Mouse (Mus musculus): ENCODE measurements around the gene Sstr3. TPM values are rescaled to one million over a fixed set of nuclear protein-coding genes. Genes with fewer than 3 reads are reported as not detected.

Sstr3 gene
- polyA plus RNA-seq, 1 experiment from 2014 or later, result 0.16 TPM

- Histone ChIP-seq H3K36me3 (ENCODE audit: control insufficient read depth, insufficient read depth, low read length) (no peaks in the 10 kb centered on the region), H3K4me1 (ENCODE audit: control insufficient read depth, insufficient read depth, low read length) (peaks cover 9% of the 10 kb centered on the region), H3K27me3 (ENCODE audit: control insufficient read depth, insufficient read depth, low read depth, low read length) (no peaks in the 10 kb centered on the region; the same call in 1 of the 2 replicates), H3K27ac (ENCODE audit: low read length) (no peak overlapping the region), H3K9me3 (replicated peaks; ENCODE audit: control insufficient read depth, low read length, poor library complexity, severe bottlenecking) (peaks cover 2% of the 10 kb centered on the region; the same call in 1 of the 2 replicates), H3K4me3 (ENCODE audit: low read depth, low read length) (no peak overlapping the region), H3K9ac (ENCODE audit: low read depth, low read length) (no peak overlapping the region), H3K4me2 (ENCODE audit: low read length) (no peak overlapping the region)
- ATAC-seq, result no peak
- 65% methylated on average over 8 of the region's 8 CpGs for WGBS
Observed at GRCm38 (mm10) chr15:78548711-78549110, 4.2 kb upstream of the Sstr3 start.

- H3K4me2 ChIP-seq (ENCODE audit: low read length), result no peak overlapping the region
- H3K36me3 ChIP-seq (ENCODE audit: control insufficient read depth, insufficient read depth, low read length), result no peaks in the 10 kb centered on the region
- no peak overlapping the region for H3K4me3 ChIP-seq (ENCODE audit: low read depth, low read length)
- 28% methylated on average over 3 of the region's 3 CpGs for WGBS
- H3K27me3 ChIP-seq (ENCODE audit: control insufficient read depth, insufficient read depth, low read depth, low read length), result no peaks in the 10 kb centered on the region; the same call in 1 of the 2 replicates
- peaks cover 9% of the 10 kb centered on the region for H3K4me1 ChIP-seq (ENCODE audit: control insufficient read depth, insufficient read depth, low read length)
- peaks cover 2% of the 10 kb centered on the region; the same call in 1 of the 2 replicates for H3K9me3 ChIP-seq (replicated peaks; ENCODE audit: control insufficient read depth, low read length, poor library complexity, severe bottlenecking)
- no peak for ATAC-seq
- 0 out of 2 replicates have a peak overlapping the region, but pooled peaks have one; percentile 1 for H3K27ac ChIP-seq (ENCODE audit: low read length)
- no peak overlapping the region for H3K9ac ChIP-seq (ENCODE audit: low read depth, low read length)
Observed at GRCm38 (mm10) chr15:78548336-78548665, 3.8 kb upstream of the Sstr3 start.

GRCm38 (mm10) chr15:78547415-78548335 is 3.2 kb upstream of the Sstr3 start:
- H3K9ac ChIP-seq (ENCODE audit: low read depth, low read length), result no peak overlapping the region
- peaks cover 9% of the 10 kb centered on the region for H3K4me1 ChIP-seq (ENCODE audit: control insufficient read depth, insufficient read depth, low read length)
- peaks cover 2% of the 10 kb centered on the region; the same call in 1 of the 2 replicates for H3K9me3 ChIP-seq (replicated peaks; ENCODE audit: control insufficient read depth, low read length, poor library complexity, severe bottlenecking)
- 43% methylated on average over 5 of the region's 5 CpGs for WGBS
- no peak overlapping the region for H3K4me2 ChIP-seq (ENCODE audit: low read length)
- H3K4me3 ChIP-seq (ENCODE audit: low read depth, low read length), result no peak overlapping the region
- no peaks in the 10 kb centered on the region; the same call in 1 of the 2 replicates for H3K27me3 ChIP-seq (ENCODE audit: control insufficient read depth, insufficient read depth, low read depth, low read length)
- ATAC-seq, result no peak
- 0 out of 2 replicates have a peak overlapping the region, but pooled peaks have one; percentile 1 for H3K27ac ChIP-seq (ENCODE audit: low read length)
- no peaks in the 10 kb centered on the region for H3K36me3 ChIP-seq (ENCODE audit: control insufficient read depth, insufficient read depth, low read length)

- H3K9ac ChIP-seq (ENCODE audit: low read depth, low read length), result no peak overlapping the region
- no peaks in the 10 kb centered on the region; the same call in 1 of the 2 replicates for H3K27me3 ChIP-seq (ENCODE audit: control insufficient read depth, insufficient read depth, low read depth, low read length)
- no peak for ATAC-seq
- WGBS, result 85% methylated on average over 4 of the region's 4 CpGs
- no peak overlapping the region for H3K27ac ChIP-seq (ENCODE audit: low read length)
- peaks cover 9% of the 10 kb centered on the region for H3K4me1 ChIP-seq (ENCODE audit: control insufficient read depth, insufficient read depth, low read length)
- H3K36me3 ChIP-seq (ENCODE audit: control insufficient read depth, insufficient read depth, low read length), result no peaks in the 10 kb centered on the region
- no peak overlapping the region for H3K4me3 ChIP-seq (ENCODE audit: low read depth, low read length)
- H3K9me3 ChIP-seq (replicated peaks; ENCODE audit: control insufficient read depth, low read length, poor library complexity, severe bottlenecking), result no peaks in the 10 kb centered on the region
- no peak overlapping the region for H3K4me2 ChIP-seq (ENCODE audit: low read length)
Observed at GRCm38 (mm10) chr15:78546060-78546459, 1.6 kb upstream of the Sstr3 start.

- H3K27ac ChIP-seq (ENCODE audit: low read length), result no peak overlapping the region
- H3K4me3 ChIP-seq (ENCODE audit: low read depth, low read length), result no peak overlapping the region
- ATAC-seq, result no peak
- WGBS, result 82% methylated on average over 15 of the region's 15 CpGs
- no peaks in the 10 kb centered on the region for H3K36me3 ChIP-seq (ENCODE audit: control insufficient read depth, insufficient read depth, low read length)
- H3K9me3 ChIP-seq (replicated peaks; ENCODE audit: control insufficient read depth, low read length, poor library complexity, severe bottlenecking), result no peaks in the 10 kb centered on the region
- H3K4me1 ChIP-seq (ENCODE audit: control insufficient read depth, insufficient read depth, low read length), result peaks cover 9% of the 10 kb centered on the region
- H3K9ac ChIP-seq (ENCODE audit: low read depth, low read length), result no peak overlapping the region; the same call in 1 of the 2 replicates
- no peaks in the 10 kb centered on the region; the same call in 1 of the 2 replicates for H3K27me3 ChIP-seq (ENCODE audit: control insufficient read depth, insufficient read depth, low read depth, low read length)
- H3K4me2 ChIP-seq (ENCODE audit: low read length), result no peak overlapping the region
Observed at GRCm38 (mm10) chr15:78544041-78544440, 444 bp downstream of the Sstr3 start.

- Histone ChIP-seq H3K4me2 (ENCODE audit: low read length) (no peak overlapping the region), H3K9me3 (replicated peaks; ENCODE audit: control insufficient read depth, low read length, poor library complexity, severe bottlenecking) (no peaks in the 10 kb centered on the region), H3K4me3 (ENCODE audit: low read depth, low read length) (no peak overlapping the region), H3K27me3 (ENCODE audit: control insufficient read depth, insufficient read depth, low read depth, low read length) (no peaks in the 10 kb centered on the region; the same call in 1 of the 2 replicates), H3K27ac (ENCODE audit: low read length) (no peak overlapping the region), H3K9ac (ENCODE audit: low read depth, low read length) (no peak overlapping the region), H3K4me1 (ENCODE audit: control insufficient read depth, insufficient read depth, low read length) (peaks cover 9% of the 10 kb centered on the region), H3K36me3 (ENCODE audit: control insufficient read depth, insufficient read depth, low read length) (no peaks in the 10 kb centered on the region)
- ATAC-seq, result no peak
- WGBS, result 67% methylated on average over 7 of the region's 7 CpGs
Observed at GRCm38 (mm10) chr15:78542767-78543303, 1.6 kb downstream of the Sstr3 start.

GRCm38 (mm10) chr15:78542098-78542766 is 2.3 kb downstream of the Sstr3 start:
- Histone ChIP-seq H3K9me3 (replicated peaks; ENCODE audit: control insufficient read depth, low read length, poor library complexity, severe bottlenecking) (no peaks in the 10 kb centered on the region), H3K36me3 (ENCODE audit: control insufficient read depth, insufficient read depth, low read length) (no peaks in the 10 kb centered on the region), H3K27me3 (ENCODE audit: control insufficient read depth, insufficient read depth, low read depth, low read length) (no peaks in the 10 kb centered on the region; the same call in 1 of the 2 replicates), H3K9ac (ENCODE audit: low read depth, low read length) (no peak overlapping the region), H3K4me1 (ENCODE audit: control insufficient read depth, insufficient read depth, low read length) (peaks cover 9% of the 10 kb centered on the region), H3K4me3 (ENCODE audit: low read depth, low read length) (no peak overlapping the region), H3K27ac (ENCODE audit: low read length) (no peak overlapping the region), H3K4me2 (ENCODE audit: low read length) (no peak overlapping the region)
- 85% methylated on average over 3 of the region's 3 CpGs for WGBS
- no peak for ATAC-seq

- Histone ChIP-seq H3K4me1 (ENCODE audit: control insufficient read depth, insufficient read depth, low read length) (peaks cover 9% of the 10 kb centered on the region), H3K27ac (ENCODE audit: low read length) (no peak overlapping the region), H3K9ac (ENCODE audit: low read depth, low read length) (no peak overlapping the region), H3K36me3 (ENCODE audit: control insufficient read depth, insufficient read depth, low read length) (no peaks in the 10 kb centered on the region), H3K27me3 (ENCODE audit: control insufficient read depth, insufficient read depth, low read depth, low read length) (no peaks in the 10 kb centered on the region; the same call in 1 of the 2 replicates), H3K9me3 (replicated peaks; ENCODE audit: control insufficient read depth, low read length, poor library complexity, severe bottlenecking) (no peaks in the 10 kb centered on the region), H3K4me3 (ENCODE audit: low read depth, low read length) (no peak overlapping the region), H3K4me2 (ENCODE audit: low read length) (no peak overlapping the region)
- 61% methylated on average over 3 of the region's 3 CpGs for WGBS
- ATAC-seq, result no peak
Observed at GRCm38 (mm10) chr15:78541606-78542005, 2.9 kb downstream of the Sstr3 start.
